Mouse (Mus musculus) cerebellum, adult 2 months (tissue): ENCODE data around the gene Ebna1bp2.

Experiments used
- CTCF ChIP-seq: fragments of 200-500 bp; IDR thresholded peaks from 2 replicates; pipeline ENCODE4 v1.5.1; 2011; ENCODE audit warnings: low read depth, mild to moderate bottlenecking, control low read depth, low read length, moderate library complexity, borderline replicate concordance; ENCODE audit not compliant: insufficient read depth
- POLR2A ChIP-seq: fragments of 200-500 bp; IDR thresholded peaks from 2 replicates; pipeline ENCODE4 v1.6.1; 2011; ENCODE audit warnings: low read length, control low read depth, borderline replicate concordance; ENCODE audit not compliant: insufficient read depth

GRCm38 (mm10) chr4:118604065-118604464 lies 16.5 kb upstream of the Ebna1bp2 start:
- TF ChIP-seq CTCF, result no peak
- no peak for TF ChIP-seq POLR2A
